Mouse (Mus musculus): ENCODE data around the gene Gm21969.

The Gm21969 gene

DNA sequence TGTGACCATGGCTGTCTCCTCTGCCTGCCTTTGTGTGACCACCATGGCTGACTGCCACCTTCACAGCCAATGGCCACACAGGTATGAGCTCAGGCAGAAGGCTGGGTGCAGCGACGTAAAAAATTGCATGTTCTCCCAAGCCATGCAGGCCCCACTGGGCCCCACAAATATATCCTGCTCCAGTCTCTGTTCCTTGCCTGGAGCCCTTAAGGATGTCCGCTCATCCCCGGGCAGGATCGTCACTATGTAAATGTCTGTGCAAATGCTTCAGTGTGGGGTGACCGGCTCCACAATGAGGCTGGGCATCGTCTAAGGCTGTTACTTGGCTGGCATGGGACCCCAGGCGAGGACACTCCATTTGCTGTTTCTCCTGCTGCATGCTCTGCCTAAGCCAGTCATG lies 50.3 kb downstream of the Gm21969 start, which contains the start of gene Tas1r2:
Gene Tas1r2 (plus strand): TSS at position 301 of the 400 bp plus-strand sequence.
- DNase-seq (ENCODE audit: low read depth, low spot score), result no peak

DNA sequence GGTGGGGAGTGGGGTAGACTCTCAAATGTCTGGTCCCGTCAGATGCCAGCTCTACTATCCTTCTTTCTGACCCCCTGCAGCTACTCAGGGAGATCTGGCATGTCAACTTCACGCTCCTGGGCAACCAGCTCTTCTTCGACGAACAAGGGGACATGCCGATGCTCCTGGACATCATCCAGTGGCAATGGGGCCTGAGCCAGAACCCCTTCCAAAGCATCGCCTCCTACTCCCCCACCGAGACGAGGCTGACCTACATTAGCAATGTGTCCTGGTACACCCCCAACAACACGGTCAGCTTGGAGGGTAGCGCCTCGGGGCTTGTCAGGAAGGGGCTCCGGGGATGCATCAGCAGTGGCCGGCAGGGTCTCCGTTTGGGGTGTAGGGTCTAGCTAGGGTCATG lies 58.9 kb downstream of the Gm21969 start:
- no peak for DNase-seq (ENCODE audit: low read depth, low spot score)

- DNase-seq (ENCODE audit: low read depth, low spot score), result no peak
These were observed 64.6 kb downstream of the Gm21969 start for GRCm38 (mm10) chr4:139667632-139668031.

DNA sequence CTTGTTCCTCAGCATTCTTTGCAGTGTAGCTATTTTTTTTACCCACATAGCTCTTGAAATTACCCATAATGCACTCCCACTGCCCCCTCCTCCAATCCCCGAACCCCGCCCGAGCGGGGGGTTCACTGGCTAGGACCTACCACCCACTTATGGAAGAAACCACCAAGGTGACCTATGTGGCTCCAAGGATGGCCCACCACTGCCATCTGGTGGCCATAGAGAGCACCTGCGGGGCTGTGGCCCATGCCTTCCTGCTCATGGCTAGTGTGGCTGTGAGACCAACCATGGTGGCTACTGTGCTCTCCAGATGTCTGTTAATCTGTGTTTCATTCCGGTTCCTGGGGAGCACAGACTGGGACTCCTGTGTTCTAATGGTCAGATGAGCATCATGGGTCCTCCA lies 66.9 kb downstream of the Gm21969 start:
- DNase-seq (ENCODE audit: low read depth, low spot score), result peak; percentile 38

DNA sequence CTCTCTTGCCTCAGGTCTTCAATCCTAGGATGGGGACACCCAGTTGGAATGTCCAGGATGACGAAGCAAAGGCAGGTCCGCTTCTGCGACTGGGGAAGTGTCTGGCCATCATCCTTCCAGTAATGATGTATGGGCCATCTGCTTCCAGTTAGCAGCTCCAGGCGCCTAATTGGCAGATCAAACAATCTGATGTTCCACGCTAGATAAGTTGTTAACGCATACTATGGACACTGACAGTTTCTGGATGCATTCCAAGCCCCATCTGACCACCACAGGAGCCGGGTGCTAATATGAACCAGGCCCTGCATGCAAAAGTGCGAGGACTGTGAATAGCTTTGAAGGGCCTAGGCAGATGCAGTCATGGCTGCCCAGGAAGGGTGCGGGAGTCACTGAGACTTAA lies 72.7 kb downstream of the Gm21969 start:
- DNase-seq (ENCODE audit: low read depth, low spot score), result no peak

GRCm38 (mm10) chr4:139683728-139684638 lies 81.0 kb downstream of the Gm21969 start:
- DNase-seq (ENCODE audit: low read depth, low spot score), result no peak

- no peak for DNase-seq (ENCODE audit: low read depth, low spot score)
These were observed 81.6 kb downstream of the Gm21969 start for GRCm38 (mm10) chr4:139684639-139685017.

DNA sequence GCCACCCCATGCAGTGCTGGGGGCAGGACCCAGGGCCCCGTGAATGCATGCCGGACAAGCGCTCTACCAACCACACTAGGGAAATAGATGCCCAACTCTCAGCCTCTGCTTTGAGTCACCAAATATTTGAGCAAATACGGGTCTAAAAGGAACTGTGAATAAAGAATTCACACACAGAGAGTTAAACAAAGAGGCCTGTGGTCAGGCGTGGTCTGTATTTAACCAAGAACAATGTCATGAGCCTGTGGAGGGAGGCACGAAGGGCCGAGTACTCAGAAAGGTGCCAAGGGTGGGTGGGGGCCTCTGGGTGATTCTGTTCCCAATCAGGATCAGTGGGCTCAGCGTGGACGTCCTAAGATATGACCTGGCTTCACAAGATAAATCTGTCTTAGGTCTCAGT lies 85.1 kb downstream of the Gm21969 start:
- DNase-seq (ENCODE audit: low read depth, low spot score), result no peak

DNA sequence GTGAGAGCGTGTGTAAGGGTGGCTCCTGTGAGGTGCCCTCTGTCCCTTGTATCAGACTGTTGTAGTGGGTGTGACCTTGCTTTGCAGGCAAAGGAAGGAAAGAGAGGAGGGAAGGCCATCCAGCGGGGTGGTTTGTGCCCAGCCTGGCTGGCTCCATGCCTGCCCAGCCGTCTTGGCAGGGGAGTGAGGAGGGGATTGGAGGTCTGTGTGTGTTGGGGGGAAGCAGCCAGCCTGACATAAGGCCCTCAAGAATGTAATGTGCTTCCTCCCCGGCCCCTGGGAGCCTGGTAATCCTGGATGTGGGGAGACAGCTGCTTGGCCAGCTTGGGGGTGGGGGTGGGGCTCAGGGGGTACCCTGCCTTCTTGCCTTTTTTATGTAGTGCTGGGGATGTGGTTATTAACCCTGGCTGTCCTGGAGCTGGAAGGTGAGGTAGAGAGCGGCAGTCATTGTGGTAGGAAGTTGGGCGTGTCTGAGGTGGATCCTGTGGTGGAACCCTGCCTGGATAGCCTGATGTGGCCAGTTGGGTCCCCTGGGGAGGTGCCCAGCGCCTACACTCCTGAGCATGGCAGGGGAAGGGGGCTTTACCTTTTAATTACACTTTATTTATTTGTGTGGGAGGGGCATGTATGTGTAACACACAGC lies 86.8 kb downstream of the Gm21969 start:
- no peak for DNase-seq (ENCODE audit: low read depth, low spot score)

DNA sequence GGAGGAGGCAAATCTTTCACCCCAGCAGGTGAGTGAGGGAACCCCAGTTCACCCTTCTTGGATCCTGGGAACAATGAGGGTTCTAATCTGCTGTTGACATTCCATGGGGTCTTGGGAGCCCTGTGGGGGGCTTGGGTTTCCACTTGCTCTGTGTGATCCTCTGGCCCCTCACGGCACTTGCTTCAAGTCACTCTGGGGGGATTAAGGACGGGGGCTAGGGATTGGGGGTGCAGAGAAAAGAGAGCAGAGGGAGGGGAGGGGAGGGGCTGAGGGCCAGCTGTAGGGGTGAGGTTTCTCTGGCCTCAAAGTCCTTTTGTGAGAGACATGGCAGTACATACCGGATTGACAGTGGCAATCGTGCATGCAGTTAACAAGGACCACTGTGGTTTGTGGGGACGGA lies 90.3 kb downstream of the Gm21969 start:
- DNase-seq (ENCODE audit: low read depth, low spot score), result no peak

GRCm38 (mm10) chr4:139697755-139698154 lies 94.8 kb downstream of the Gm21969 start:
- no peak for DNase-seq (ENCODE audit: low read depth, low spot score)

GRCm38 (mm10) chr4:139698602-139699001 lies 95.6 kb downstream of the Gm21969 start:
- no peak for DNase-seq (ENCODE audit: low read depth, low spot score)

DNA sequence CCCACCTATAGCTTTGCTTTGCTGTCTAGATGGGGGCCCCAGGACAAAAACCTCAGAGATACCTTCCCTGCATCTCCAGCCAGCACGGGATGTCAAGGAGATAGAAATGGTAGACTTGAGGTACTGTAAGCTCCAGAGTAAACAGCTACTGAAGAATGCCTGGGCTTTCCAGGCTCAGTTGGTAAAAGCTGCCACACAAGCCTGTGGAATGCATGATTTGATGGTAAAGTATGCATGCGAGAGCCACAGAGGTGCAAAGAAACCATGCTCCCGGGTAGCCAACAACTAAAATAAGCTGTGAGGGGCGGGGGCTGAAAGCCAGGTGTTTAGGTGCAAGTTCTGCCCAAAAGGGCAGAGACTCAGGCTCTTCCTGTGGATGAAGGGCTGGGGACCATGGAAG lies 99.9 kb downstream of the Gm21969 start:
- DNase-seq (ENCODE audit: low read depth, low spot score), result no peak

DNA sequence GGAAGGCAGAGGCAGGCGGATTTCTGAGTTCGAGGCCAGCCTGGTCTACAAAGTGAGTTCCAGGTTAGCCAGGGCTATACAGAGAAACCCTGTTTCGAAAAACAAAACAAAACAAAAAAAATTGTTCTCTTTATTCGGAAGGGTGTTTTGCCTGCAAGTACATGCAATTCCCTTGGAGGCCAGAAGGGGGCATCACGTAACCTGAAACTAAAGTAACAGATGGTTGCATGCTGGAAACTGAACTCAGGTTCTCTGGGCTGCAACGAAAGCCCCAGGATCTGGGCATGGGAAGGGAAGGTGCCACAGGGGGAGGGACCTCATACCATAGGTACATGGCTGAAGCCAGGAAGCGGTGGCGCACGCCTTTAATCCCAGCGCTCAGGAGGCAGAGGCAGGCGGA lies 100.5 kb downstream of the Gm21969 start:
- DNase-seq (ENCODE audit: low read depth, low spot score), result no peak

GRCm38 (mm10) chr4:139705986-139706385 lies 103.0 kb downstream of the Gm21969 start:
- DNase-seq (ENCODE audit: low read depth, low spot score), result no peak

DNA sequence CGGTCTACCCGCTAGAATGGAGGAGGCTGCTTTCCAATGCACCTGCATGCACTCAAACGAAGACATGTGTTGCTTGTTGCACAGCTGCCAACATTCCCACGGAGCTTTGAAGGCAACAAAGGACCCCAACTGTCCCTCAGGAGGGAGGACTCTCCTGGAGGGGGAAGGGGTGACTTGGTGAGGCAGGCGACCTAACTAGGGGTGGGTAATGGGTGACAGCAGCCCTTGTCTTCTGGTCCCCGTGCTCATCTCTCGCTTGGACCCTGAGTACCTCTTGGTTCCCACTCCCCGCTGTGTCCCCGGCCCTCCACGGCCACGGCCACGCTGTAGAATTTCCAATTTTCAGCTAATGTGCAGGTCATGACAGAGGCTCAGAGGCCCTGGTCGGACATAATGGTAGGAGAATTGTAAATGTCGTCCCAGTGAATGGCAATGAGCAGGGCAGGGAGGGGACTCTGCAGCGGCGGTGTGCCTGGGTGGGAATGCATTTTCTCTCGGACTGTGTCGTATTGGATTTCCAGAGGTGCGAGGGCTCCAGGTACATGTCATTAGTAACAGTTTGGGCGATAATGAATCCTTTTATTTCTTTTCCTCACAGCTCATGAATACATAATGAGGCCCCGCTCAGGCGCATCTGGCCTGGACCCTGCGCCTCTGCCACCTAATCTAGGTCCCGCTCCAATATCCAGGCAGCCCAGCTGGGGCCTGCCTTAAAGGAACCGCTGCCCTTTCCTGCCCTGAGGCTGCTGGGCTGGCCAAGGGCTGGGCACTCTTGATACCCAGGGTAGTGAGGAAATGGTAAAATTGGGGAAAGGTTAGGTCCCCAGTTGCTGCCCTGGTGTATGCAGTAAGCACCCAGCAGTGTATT lies 107.7 kb downstream of the Gm21969 start:
- DNase-seq (ENCODE audit: low read depth, low spot score), result no peak

All from c-Kit-negative CD71-positive TER-119-positive erythroid progenitor cells, embryonic 14.5 days (primary cell).